Mouse (Mus musculus): Measurements from ENCODE around the gene Lrig2. TPM values are rescaled to one million over a fixed set of nuclear protein-coding genes. Genes with fewer than 3 reads are reported as not detected.
A peak's percentile ranks its signal among the peaks of the same experiment; 100 is the strongest.
"Not testable (repeated sequence)": the region's sequence is repeated elsewhere in the genome, so short reads cannot be mapped to it uniquely, and the experiment has no call there.

The Lrig2 gene
- total RNA-seq, 2 experiments from 2014 or later, result 15.9 to 16.6 TPM

DNA sequence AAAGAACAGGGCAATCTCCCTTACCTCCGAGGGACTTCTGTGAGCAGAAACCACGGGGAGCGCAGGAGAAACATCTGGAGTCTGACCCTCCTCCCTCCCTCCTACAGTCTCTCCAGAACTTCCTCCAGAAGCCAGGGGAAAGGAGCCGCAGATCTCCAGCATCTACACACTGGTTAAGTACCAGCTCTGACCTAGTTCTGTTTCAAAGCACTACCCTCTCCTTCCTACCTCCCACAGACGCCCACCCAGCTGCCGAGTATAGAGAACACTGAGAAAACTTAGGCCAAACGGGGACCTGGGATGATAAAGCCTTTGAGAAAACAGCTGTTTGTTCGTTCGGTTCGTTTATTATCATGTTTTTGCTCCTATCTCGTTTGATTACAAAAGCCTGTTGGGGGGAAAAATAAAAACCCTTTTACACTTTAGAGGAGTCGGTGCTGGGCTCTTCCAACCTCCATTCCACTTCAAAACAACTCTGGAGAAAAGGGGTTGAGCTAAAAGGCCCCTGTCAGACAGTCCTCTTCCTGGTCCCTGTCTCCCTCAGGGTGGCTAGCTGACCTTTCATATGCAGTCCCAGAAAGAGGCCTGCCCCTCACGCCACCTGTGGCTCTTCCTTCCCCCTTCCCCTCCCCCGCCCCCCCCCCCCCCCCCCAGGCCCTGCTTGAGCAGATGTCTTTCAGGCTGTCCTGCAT lies 80.4 kb downstream of the Lrig2 start:
- peak; percentile 40 for DNase-seq

DNA sequence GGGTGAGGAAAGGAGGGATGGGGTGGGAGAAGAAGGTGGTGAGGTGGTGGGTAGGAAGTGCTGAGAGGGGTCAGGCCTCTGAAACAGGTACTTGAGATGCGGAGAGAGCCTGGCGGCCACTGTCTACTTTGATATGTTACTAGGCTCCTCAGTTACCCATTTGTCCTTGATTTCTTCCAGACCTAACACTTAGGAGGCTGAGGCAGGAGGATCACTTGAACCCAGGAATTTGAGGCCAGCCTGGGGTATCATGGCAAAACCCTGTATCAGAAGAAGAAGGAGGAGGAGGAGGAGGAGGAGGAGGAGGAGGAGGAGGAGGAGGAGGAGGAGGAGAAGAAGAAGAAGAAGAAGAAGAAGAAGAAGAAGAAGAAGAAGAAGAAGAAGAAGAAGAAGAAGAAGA lies 84.4 kb downstream of the Lrig2 start:
- DNase-seq, result not testable (repeated sequence)

DNA sequence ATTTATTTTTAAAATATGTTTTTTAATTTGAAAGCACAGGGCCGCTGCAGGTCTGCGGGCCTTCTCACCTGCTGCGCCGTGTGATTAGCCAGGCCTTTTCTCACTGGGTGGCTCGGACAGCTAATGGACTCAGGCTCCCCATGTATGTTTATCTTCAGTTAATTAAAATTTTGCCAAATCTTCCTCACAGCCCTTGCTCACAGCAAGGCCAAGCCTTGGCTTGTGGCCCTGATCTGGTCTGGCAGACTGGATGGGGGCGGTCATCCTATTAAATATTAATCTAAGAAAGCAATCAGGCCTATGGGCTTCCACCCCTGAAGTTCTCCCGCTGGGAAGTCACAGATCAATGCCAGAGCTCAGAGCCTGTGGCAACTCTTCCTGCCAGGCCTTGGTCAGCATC lies 87.4 kb downstream of the Lrig2 start:
- no peak for DNase-seq

DNA sequence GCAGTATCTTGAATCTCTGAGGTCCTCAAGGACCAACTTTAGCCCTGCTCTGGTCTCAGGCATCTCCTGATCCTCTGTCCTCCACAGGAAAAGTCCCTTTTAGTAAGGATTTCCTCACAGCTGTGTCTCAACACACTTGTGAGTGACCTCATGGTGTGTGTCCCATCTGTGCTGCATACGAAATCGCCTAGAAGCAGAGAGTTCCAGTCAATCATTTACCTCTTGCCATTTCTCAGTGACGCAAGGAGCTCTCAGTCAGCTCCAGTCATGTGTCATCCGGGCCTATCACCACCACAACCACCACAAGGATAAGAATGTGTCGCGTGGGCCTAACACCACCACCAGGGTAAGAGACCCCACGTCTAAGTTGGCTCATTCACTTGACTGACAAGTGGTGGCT lies 90.8 kb downstream of the Lrig2 start:
- DNase-seq, result no peak

DNA sequence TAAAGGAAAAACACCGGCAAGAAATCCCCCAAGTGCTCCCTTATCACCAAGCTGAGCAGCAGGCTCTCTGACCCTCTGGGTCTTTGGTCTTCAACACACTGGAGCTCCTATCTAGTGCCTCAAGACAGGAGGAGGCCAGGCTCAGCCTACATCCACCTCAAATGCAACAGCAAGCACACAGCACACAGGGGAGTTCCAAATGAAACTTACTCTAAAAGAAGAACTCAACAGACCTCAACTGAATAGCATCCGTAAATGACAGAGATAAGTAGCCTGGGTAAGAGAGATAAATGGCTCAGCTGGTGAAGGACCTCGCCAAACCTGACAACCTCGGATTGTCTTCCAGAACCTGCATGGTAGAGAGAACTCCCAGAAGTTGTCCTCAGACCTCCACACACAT lies 91.7 kb downstream of the Lrig2 start:
- no peak for DNase-seq

DNA sequence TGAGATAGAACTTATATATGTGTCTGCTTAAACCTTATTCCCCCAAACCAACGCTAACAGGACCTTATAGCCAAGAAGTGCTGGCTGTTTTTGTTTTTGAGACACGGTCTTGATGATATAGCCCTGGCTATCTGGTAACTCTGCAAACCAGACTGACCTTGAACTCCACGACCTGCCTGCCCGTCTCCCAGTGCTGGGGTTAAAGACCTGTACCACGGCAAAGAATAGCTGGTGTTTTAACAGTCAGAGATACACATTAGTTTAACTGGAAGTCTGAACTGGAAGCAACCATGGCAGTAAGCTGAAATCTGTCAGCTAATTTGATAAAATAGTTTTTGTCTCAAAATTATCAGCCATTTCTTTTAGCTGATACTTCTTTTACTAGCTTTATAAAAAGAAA lies 94.9 kb downstream of the Lrig2 start:
- no peak for DNase-seq

DNA sequence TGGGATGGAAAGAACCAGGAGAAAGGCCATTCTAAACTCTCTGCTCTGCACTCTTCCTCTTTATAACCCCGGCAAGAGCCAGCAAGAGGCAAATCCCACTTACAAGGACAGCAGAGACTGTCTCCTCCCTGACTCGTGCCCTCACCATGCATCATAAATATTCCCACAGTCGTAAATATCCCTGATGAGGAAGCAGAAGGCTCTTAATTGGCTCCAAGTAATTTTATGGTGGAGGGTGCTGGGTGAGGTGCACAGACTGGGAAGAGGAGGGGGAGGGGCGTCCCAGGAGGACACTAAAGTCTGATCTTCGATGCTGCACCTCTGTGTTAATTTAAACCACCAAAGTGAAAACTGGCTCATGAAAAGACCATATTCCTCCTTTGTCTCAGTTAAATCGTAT lies 99.2 kb downstream of the Lrig2 start:
- DNase-seq, result no peak

DNA sequence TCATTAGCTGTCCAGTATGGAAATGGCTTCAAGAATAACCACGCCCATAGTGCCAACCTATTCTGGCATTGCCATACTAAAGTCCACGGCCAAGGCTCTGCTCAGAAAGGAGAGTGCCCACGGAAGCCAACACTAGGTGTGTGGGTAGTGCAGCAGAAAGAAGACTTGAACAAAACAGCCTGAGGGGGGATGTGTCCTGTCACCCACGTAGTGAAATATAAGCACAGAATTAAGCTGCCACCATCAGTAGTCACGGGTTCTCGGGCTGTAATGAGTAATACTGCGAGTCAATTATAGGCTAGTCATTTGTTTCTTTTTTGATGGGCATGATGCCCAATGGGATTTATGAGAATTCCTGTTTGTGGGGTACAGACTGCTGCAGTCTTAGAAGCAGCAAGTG lies 104.2 kb downstream of the Lrig2 start:
- no peak for DNase-seq

DNA sequence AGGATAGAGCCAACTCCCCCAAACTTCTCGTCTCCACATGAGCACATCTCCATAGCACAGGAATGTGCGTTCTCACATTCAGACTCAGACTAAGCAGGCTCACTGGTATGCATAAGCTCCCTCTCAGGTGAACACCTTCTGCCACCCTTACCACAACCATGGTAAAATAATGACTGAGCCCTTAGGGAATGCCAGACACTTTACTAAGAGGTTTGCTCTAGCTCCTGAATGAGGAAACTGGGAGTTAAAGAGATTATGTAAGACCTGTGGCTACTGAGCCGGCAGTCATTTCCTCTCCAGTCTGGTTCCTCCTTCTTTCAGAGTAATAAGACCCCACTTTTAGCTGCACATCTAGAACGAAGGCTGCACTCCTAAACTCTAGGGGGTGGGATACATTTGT lies 108.1 kb downstream of the Lrig2 start:
- no peak for DNase-seq

DNA sequence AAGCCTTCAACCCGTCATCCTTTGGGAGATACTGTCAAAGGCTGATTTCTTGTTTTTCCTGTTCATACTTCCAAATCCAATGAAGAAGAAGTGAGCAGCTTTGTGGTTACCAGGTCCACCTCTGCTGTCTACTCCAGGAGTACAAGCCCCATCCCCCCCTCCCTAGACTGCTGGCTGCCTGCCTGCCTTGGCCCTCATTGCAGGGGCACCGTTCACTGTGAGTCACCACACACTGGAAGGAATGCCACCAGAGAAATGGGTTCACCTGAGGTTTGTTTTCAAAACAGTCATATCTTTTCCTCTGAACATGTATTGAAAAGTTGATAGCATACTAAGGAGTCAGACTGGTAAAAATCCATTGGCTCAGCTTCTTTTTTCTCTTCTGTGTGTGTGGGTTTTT lies 110.5 kb downstream of the Lrig2 start:
- DNase-seq, result no peak

DNA sequence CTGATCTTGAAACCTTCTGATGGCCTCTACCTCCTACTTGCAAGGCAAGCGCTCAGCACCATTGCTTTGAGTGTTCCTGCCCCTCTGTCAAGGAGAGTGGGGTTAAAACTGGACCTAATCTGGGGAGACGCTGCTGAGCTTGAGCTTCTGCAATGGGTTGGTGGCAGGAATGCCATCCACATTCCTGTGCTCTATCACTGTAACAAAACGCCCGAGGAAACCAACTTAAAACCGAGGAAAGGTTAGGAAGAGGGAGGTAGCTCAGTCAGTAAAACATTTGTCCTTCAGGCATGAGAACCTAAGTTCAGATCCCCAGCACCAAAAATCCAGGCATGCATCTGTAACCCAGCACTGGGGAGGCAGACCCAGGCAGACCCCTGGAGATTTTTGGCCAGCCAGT lies 111.6 kb downstream of the Lrig2 start:
- DNase-seq, result no peak

DNA sequence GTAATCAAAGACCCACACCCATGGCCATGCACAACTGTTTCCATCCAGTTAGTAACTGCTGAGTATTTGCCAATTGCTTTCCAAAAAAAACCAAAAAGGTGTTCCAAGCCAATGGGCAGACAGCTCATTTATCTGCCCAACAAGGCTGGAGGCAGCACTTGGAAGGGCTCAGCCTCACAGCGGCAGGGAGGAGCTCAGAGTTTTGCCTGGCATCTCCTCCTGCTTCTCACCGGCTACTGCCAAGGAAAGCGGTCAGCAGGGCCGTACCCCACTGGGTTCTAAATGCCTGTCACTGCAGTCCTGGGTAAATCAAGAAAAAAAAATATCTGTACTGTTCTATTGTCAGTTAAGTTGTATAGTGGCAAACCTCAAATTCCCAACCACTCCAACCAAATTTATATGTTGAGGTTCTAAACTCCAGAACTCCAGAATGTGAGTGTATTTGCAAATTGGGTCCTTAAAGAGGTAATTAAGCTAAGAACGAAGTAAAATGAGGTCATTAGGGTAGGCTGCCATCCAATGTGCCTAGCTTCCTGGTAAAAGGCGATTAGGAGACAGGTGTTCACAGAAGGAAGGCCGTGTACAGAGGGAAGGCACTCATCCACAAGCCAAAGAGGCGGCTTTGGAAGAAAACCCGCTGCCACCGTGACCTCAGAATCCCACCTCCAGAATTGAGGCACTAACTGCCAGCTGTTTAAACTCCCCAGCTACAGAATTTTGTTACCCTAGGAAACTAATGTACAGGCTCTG lies 112.2 kb downstream of the Lrig2 start:
- DNase-seq, result no peak

DNA sequence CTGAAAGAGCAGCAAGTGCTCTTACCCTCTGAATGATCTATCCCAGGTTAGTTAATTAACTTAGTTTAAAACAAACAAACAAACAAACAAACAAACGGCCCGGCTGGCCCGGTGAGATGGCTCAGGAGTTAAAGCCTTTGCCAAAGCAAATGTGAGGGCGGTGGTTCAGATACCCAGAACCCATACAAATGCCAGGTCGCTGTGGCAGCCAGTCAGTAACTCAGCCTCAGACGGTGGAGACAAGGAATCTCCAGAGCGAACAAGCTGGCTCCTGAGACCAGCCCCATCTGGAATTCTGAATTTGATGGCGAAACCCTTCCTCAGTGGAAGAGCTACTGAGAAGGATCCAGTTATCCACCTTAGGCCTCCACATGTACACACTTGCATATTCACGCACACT lies 114.4 kb downstream of the Lrig2 start:
- no peak for DNase-seq

DNA sequence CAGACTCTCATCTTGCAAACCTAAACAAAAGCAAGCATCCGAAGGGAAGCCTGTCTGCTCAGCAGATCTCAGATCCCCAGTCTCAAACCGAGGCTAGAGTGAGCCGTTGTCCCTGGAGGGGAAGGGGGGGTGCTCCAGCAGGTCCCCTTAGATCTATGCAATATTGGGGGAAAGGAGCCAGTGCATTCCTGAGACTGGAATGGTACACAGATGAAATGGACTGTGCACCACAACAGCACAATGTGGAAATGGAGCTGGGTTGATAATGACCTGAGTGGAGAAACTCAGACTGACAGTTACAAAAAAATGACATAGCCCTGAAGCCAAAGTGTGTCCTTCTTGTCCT lies 115.0 kb downstream of the Lrig2 start:
- DNase-seq, result no peak

DNA sequence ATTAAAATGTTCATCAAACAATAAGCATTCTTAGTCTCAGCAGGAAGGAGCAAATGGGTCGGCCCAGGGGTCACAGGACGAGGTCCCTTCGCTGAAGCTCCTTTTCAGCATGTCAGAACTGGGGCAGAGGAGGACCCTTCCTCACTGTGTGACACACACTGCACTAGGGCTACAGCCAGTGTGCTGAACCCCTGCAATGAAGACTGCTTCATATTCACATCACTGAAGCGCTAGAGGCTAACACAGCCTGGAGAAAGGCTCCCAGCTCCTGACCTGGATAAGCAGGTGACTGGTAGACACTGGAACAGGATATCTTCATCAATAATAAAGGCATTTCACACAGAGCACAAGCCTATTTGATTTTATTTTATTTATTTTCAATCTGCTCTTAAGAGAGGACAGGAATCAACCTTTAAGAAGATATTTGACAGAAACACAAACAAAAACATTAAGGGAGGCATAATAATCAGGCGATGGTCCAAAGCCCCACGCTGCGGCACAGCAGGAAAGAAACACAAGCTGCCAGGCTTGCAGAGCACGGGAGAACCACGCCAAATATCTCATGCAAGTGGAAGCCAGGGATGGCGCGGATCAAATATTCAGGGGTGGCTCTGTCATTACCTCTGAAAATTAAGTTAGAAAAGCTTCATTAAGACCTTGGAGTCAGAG lies 115.5 kb downstream of the Lrig2 start:
- DNase-seq, result no peak

DNA sequence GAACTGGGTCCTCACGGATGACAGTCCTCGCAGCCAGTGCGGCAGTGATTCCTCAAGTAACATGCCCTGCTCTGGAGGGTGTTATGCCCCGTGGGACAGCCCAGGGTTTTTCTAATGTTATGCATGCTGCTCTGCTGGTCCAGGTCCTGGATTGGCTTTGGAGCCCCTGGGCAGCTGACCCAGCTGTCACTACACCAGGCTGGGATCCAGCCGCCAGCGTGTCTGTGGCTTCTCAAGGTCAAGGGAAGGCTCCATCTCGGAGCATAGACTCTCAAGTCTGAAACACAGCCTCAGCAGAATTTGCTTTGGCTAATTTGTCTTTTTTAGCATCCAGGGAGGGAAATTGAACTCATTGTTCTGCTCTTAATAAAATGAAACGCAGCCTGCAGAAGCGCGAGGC lies 121.6 kb downstream of the Lrig2 start:
- peak; percentile 29 for DNase-seq

DNA sequence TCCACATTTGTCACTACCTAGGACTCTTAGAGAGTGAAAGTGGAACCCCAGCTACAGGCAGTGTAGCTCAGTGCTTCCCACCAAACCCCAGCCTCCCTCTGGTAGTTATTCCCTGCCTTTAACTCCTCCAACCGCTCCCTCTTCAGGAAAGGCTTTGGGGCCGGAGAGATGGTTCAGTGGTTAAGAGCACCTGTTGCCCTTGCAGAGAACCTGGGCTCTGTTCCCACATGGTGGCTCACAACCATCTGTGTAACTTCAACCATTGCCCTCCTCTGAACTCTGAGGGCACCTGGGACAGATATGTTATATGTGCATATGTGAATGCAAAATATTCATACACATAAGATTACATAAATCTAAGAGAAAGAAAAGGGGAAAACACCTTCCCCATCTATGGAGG lies 122.3 kb downstream of the Lrig2 start:
- DNase-seq, result no peak

DNA sequence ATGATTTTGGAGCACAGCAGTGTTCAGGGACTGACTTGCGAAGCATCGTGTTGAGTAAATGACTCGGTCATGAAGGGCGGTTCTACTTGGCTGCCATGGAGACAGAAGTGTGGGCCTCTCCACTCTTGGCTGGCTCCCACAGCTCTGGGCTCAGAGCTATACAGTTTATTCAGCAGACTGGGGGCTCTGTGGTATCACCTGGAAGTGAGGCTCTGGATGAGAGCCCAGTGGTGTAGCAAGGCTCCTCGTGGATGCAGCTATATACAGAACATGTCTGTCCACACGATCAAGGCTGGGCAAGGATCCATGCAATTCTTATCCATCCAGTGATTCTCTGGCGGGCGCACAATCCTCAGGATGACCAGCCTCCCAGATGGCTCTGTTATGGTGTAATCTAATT lies 126.1 kb downstream of the Lrig2 start:
- peak; percentile 85 for DNase-seq

DNA sequence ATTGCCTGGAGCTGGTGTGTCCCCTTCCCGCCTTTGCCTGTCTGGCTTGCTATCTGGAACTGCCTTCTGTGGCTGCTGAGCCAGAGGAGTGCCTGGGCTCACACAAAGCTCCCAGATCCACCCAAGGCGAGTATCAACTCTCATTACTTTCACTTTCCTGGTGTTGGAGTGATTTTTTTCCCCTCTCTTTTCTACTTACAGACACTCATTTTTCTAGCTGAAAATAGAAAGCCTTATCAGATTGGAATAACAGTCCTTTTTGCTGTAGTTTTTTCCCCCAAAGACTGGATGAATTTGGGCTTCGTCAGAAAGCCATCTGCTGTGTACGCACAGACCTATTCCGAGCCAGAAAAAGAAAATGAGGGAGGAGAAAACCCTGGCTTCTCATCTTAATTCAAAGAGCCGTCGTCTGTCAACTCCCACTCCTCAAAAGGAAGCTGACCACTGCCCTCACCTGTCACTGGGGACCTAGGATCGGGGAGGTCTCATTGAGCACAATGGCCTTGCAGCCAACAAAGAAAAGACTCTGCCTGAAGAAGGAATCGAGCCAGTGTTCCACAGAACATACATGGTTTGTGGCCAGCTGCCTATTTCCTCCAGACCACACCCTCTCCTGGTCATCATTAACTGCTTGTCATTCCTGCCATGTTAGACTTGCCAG lies 127.9 kb downstream of the Lrig2 start:
- peak; percentile 48 for DNase-seq

DNA sequence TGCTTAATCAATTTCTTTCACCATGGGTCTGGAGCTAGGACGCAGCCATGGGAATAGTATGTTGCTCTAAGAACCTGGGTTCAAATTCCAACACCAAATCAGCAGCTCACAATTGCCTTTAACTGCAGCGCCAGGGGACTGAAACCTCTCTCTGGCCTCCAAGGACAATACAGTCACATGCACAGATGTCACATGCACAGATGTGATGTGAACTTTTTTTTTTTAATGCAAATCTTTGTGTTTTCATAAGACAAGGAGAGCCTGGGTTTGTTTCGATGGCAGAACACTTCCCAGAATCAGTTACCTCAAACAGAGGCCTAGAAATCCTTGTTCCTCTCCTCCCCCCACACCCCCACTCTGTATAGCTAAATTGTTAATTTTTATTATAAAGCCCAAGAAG lies 133.5 kb downstream of the Lrig2 start:
- DNase-seq, result no peak

DNA sequence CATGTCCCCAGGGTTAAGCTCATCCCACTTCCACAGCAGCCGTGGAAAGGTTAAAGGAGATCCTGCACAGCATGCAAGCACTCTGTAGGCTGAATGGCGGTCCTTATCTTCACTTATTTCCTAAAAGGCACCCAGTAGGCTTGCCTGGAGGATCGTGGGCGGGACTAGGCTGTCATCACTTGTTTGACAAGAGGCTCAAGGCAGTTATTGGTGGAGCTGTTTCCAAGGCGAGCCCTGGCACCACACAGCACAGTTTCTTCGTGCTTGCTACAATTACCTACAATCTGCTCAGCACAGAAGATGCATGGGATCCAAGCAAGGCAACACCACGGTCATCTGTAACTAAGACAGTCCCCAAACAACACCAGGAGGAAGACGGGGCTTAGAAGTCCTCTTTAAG lies 137.8 kb downstream of the Lrig2 start:
- DNase-seq, result peak; percentile 71

DNA sequence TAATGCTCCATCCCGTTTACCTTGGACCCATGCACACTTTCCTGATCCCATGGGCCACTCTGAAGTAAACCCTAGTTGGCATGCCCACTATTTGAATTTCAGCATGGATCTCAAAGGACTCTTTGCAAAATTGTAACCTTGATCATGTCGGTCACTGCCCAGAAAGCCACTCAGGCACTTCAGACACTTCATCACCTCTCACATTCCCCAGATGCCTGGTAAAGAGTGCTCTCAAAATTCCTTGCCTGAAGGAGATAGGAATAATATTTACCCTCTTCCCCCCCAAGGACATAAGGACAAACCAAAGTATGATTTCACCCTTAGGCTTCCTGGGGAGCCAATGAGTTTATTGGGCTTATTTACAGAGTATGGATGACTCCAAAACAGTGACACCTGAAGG lies 139.3 kb downstream of the Lrig2 start:
- peak; percentile 54 for DNase-seq

DNA sequence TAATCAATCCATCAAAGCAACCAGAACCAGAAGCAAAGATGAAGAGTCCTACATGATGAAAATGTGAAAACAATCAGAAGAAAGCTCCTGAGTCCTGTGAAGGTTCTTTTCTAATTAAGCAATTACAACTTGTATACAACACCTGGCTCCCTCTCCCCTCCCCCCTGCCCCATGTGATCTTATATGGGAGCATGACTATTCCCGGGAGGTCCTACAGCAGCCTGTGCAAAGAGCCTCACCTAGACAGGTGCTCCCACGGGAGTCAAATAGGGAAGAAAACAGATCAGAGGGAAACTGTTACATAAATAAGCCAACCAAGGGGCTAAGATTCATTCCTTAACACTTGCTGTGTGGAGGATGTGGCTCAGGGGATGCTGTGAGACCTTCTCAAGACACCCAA lies 143.8 kb downstream of the Lrig2 start:
- DNase-seq, result no peak

DNA sequence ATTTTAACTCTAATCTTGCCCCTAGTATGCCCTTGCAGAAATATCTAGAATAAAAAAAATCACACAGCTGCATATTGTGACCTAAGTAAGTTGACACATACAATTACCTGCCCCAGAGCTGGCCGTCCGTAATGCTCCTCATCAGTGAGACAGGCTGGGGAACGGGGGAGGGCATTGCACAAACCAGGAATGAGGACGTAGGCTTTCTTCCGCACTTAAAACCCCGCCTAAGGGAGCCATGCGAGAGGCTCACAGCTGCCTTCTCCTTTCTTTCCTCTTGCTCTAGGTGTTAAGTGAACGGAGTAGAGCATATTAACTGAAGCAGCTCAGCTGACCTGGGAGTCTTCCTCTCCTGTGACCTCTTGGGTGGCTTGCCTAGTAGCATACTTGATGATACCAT lies 149.9 kb downstream of the Lrig2 start:
- DNase-seq, result no peak

All from heart, postnatal 4 days (tissue).